Mouse (Mus musculus) lung, postnatal 0 days (tissue): ENCODE results near the gene Ppm1e.

Experiments used
- CTCF ChIP-seq: IDR thresholded peaks from 2 replicates; pipeline ENCODE4 v1.5.1; 2016; ENCODE audit warnings: antibody characterized with exemption, mild to moderate bottlenecking
- EP300 ChIP-seq: IDR thresholded peaks from 2 replicates; pipeline ENCODE4 v1.6.1; 2016; ENCODE audit warnings: antibody characterized with exemption, mild to moderate bottlenecking, control low read depth

DNA sequence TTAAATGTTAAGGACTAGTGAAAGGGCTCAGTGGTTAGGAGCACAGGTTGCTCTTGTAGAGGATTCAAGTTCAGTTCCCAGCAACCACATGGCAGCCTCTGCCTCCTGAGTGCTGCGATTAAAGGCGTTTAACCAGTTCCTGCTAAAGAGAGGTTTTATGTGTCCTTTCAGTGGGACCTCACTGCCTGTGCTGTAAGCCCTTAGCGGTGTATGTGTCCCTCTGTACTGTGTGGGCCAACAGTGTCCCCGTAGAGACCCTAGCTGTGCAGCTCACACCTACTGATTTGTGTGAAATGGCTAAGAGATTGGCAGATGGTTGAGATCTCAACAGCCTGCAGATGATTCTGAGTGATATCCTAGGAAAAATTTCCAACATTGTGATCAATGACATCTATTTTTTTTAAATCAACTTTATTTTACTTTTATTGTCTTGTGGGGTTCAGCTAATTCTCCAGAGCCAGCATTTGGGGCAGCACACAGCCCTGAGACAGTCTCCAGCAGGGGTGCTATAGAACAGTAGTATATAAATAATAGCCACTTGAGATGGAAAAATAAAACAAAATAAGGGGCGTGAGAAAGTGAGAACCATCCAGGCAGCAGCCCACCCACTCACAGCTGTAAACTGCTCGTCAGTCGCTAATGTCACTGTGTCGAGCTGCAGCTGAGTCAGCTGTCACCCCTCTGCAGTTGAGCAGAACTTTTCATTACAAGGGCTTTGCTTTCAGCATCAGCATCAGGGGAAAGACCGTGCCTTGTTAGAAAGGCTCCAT lies 111.9 kb downstream of the Ppm1e start:
- TF ChIP-seq CTCF (no peak), EP300 (no peak)
